Mouse (Mus musculus) naive thymus-derived CD4-positive, alpha-beta T cell, adult 2 months (primary cell): ENCODE measurements around the gene Cpsf4.
A peak's percentile ranks its signal among the peaks of the same experiment; 100 is the strongest.
"Not testable (repeated sequence)": the region's sequence is repeated elsewhere in the genome, so short reads cannot be mapped to it uniquely, and the experiment has no call there.

Experiments
- DNase-seq: peaks from one replicate; pipeline ENCODE4 v3.0.0-alpha.2; 2011; ENCODE audit warnings: low read depth

The Cpsf4 gene

GRCm38 (mm10) chr5:145185244-145185643, 18.2 kb downstream of the Cpsf4 start:
- no peak for DNase-seq

GRCm38 (mm10) chr5:145189416-145189815, 22.4 kb downstream of the Cpsf4 start:
- no peak for DNase-seq

DNA sequence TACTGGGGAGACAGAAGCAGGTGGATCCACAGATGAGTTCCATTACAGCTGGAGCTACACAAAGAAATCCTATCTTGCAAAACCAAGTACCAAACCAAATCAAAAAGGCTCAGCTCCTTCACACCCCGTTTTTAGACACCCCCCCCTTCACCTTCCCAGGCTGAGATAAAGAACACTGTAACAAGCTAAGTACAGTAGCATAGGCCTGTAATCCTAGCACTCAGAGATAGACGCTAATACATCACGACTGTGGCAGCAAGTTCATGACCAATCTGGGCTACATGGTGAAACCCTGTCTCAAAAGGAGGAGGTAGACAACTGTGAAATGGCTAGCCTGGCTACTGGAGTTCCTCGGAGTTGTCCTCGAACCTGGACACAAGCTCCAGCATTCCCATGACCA, 23.4 kb downstream of the Cpsf4 start:
- DNase-seq, result no peak

GRCm38 (mm10) chr5:145190875-145191798, 24.1 kb downstream of the Cpsf4 start:
- DNase-seq, result peak; percentile 84

GRCm38 (mm10) chr5:145191962-145192361, 24.9 kb downstream of the Cpsf4 start, which contains the start of gene Atp5j2:
TSS of gene Atp5j2 (minus strand) at chr5:145192062.
- DNase-seq, result no peak

DNA sequence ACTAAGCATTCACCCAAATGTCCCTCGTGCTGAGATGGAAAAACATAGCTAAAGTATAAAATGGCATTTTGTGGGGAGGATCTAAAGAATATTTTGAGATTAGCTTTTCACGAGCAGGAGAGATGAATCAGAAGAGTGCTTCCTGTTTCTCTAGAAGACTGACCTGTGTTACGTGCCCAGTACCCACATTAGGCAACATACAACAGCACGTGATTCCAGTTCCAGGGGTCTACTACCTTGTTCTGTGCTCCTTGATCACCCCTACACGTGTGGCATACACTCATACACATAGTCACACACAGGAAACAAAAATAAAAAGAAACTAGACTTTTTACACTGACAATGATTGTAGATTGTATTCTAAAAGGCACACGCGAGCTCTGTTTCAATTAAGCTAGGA, 33.4 kb downstream of the Cpsf4 start:
- no peak for DNase-seq

GRCm38 (mm10) chr5:145201321-145201991, 34.4 kb downstream of the Cpsf4 start, which contains the start of gene Zkscan14:
TSS of gene Zkscan14 (minus strand) at chr5:145201868.
- DNase-seq, result peak; percentile 90

DNA sequence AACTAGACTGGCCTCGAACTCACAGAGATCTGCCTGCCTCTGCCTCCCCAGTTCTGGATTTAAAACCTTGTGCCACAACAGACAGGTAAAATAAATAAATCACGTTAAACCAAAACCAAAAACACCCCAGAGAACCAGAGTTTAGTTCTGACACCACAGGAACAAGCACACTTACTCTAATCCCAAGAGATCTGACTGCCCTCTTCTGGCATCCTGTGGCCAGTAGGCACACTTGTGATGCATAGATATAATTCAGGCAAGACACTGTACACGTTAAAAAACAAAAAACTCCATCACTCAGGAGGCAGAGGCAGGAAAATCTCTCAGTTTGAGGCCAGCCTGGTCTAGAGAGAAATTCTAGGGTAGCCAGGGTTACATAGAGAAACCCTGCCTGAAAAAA, 35.4 kb downstream of the Cpsf4 start:
- no peak for DNase-seq

GRCm38 (mm10) chr5:145203936-145204691, 37.1 kb downstream of the Cpsf4 start, which contains the start of gene Zkscan5:
TSS of gene Zkscan5 (plus strand) at chr5:145204562.
- peak; percentile 97 for DNase-seq

DNA sequence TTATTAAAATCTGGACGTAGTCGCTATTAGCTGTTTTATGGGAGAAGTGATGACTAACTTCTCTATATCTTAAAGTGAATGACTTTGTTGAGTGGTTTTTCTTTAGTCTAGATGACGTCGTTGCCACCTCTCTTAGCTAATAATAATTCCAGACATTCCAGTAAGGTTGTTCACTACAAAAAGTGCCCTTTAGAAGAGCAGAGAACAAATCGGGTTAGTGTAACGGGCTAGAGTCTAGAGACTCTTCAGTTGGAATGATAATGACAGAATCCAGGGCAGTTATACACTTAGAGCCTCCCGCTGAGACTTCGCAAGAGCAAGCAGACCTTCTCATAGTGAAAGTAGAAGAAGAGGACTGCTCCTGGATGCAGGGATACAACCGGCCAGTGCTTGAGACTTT, 38.0 kb downstream of the Cpsf4 start:
- peak; percentile 26 for DNase-seq

DNA sequence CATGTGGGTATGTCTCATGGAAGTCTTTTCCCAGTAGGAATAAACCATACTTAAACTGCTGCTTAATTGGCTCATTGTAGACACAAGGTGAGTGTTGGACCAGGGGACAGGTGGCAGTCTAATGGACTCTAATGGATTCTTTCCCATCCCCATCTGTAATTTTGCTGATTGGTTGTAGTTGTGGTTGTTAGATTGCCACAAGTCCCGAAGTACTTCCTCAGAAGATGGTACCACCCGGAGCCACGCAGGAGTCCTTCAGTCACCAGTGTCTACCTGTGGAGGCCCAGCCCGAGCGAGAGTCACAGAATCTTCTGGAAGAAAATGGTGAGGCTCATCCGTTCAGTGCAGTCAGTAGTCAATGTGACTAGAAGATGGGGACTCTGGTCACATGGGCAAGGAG, 40.4 kb downstream of the Cpsf4 start:
- DNase-seq, result no peak

- DNase-seq, result no peak
Measured at GRCm38 (mm10) chr5:145207954-145208353, 40.9 kb downstream of the Cpsf4 start.

- DNase-seq, result not testable (repeated sequence)
Measured at GRCm38 (mm10) chr5:145208391-145208790, 41.4 kb downstream of the Cpsf4 start.

GRCm38 (mm10) chr5:145211340-145211739, 44.3 kb downstream of the Cpsf4 start:
- no peak for DNase-seq

DNA sequence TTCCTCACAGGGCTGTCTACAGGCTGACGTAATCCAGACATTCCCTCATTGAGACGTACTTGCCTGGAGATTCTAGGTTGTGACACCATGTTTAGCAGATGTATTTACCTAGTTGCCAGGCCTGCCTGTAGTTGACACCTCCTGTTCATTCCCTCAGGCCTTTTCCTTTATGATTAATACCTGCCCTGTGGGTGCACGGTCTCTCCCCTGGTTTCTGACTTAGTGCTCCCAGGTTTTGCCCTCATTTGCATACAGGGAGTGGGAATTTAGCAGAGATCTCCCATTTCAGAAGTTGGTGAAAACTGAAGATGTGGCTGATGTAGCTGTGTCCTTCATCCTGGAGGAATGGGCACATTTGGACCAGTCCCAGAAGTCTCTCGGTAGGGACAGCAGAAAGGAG, 45.2 kb downstream of the Cpsf4 start:
- no peak for DNase-seq

- no peak for DNase-seq
Measured at GRCm38 (mm10) chr5:145213505-145213904, 46.5 kb downstream of the Cpsf4 start.

GRCm38 (mm10) chr5:145214679-145215078, 47.7 kb downstream of the Cpsf4 start:
- DNase-seq, result no peak

GRCm38 (mm10) chr5:145217746-145218145, 50.7 kb downstream of the Cpsf4 start:
- DNase-seq, result no peak

DNA sequence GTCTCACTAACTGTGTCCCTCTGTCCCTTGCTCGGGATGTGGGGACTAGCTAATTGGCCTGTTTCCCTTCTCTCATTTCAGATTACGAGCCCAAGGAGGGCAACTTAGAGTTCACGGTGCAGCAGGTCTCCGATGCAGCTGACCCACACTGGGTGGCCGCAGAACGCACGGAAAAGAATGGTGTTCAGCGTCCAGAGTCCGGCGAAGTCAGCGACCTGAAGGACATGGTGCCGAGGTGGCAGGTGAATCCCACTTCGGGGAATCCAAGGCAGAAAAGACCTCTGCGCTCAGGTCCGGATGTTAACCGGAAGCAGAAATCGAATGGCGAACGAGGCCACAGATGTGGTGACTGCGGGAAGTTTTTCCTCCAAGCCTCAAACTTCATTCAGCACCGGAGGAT, 51.2 kb downstream of the Cpsf4 start:
- no peak for DNase-seq

DNA sequence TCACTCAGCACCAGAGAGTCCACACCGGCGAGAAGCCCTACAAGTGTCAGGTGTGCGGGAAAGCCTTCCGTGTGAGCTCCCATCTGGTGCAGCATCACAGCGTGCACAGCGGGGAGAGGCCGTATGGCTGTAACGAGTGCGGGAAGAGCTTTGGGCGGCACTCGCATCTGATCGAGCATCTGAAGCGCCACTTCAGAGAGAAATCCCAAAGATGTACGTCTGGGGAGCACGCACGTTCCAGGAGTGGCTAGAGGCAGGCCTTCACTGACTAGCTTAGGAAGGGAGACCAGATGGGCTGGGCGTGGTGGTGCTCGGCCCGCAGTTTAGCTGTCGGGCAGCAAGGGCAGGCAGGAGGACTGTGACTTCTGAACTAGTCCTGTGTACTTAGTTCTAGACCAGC, 51.7 kb downstream of the Cpsf4 start:
- DNase-seq, result no peak

DNA sequence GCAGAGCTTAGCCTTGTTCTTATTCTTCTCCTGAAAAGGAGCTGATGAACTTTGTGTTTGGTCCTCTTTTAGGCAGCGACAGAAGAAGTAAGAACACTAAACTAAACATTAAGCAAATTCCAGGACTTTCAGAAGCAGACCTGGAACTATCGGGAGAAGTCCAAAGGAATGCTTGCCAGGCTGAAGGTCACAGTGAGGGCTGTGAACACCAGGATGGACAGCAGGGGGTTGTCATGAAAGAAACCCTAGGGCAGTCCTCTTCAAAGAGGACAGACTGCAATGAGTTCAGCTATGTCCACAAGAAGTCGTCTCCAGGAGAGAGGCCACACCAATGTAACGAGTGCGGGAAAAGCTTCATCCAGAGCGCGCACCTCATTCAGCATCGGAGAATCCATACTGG, 53.0 kb downstream of the Cpsf4 start:
- no peak for DNase-seq

GRCm38 (mm10) chr5:145222840-145223239, 55.8 kb downstream of the Cpsf4 start:
- DNase-seq, result no peak
